Mouse (Mus musculus) myocyte (in vitro differentiated cells): ENCODE data around the gene Os9.
"Not testable (repeated sequence)": the region's sequence is repeated elsewhere in the genome, so short reads cannot be mapped to it uniquely, and the experiment has no call there.

Experiments used
- CEBPB ChIP-seq: IDR thresholded peaks from 2 replicates; pipeline ENCODE4 v1.6.1; 2011; ENCODE audit warnings: mild to moderate bottlenecking, moderate library complexity; ENCODE audit not compliant: poor library complexity, insufficient read depth, severe bottlenecking
- MAX ChIP-seq: IDR thresholded peaks from one replicate; pipeline ENCODE4 v1.6.1; 2011; ENCODE audit warnings: low read depth, mild to moderate bottlenecking, control low read depth
- MYOG ChIP-seq, 3 experiments: IDR thresholded peaks; one replicate each; pipeline ENCODE4 v1.6.1; 2011; ENCODE audit warnings: control low read depth in 2 of 3, low read depth in 2 of 3, mild to moderate bottlenecking in 2 of 3; ENCODE audit not compliant: insufficient read length in 2 of 3, control insufficient read depth in 1 of 3, insufficient read depth in 1 of 3
- POLR2A ChIP-seq: IDR thresholded peaks from one replicate; pipeline ENCODE4 v1.6.1; 2011; ENCODE audit warnings: low read depth, mild to moderate bottlenecking, control low read depth, moderate library complexity; ENCODE audit not compliant: insufficient read length

GRCm38 (mm10) chr10:127062101-127062500, 58.8 kb downstream of the Os9 start:
- TF ChIP-seq CEBPB; MYOG (IDR thresholded peaks at IDR 0.05; ENCODE audit: control insufficient read depth in 1 of 3, insufficient read depth in 1 of 3, insufficient read length in 2 of 3, low read depth in 2 of 3); POLR2A; MAX: not testable (repeated sequence)
